18 mouse cellular contexts compared by ENCODE assay signal in the genomic region with DNA sequence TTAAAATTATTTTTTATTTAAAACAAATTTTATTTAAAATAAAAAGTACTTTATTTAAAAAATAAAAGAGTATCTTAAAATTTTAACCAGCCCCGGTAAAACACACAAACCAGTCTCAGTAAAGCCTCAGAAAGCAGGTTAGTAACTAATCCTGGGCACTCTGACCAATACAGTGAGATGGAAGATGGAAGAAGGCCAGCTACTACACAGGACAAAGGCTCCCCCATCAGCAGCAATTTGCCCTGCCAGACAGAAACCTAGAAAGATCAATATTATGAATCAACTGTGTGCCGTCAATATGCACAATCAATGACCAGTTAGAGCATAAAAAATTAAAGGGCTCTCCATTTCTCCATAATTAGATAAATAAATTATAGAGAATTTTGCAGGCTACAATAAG. TPM values are rescaled to one million over a fixed set of nuclear protein-coding genes. Genes with fewer than 3 reads are reported as not detected.
"Had no signal": no experiment of that assay in that cellular context is flagged by ENCODE, and none has a peak within 500 bp of the region (broad histone marks: within the 10 kb centered on the region; RNA-seq: fewer than 3 reads in every experiment).

No protein-coding gene starts in this region.

- H3K4me3 ChIP-seq: lung, embryonic 15.5 days; megakaryocyte, embryonic 14.5 days; midbrain, embryonic 13.5 days; midbrain, embryonic 15.5 days; neural tube, embryonic 12.5 days; stomach, embryonic 15.5 days had no signal

- H3K9ac ChIP-seq: liver, postnatal 0 days; lung, embryonic 15.5 days; midbrain, embryonic 13.5 days; midbrain, embryonic 15.5 days; neural tube, embryonic 12.5 days; stomach, embryonic 15.5 days had no signal

- ATAC-seq: liver, postnatal 0 days; lung, postnatal 0 days; midbrain, embryonic 13.5 days; midbrain, embryonic 15.5 days had no signal

- H3K4me2 ChIP-seq: lung, embryonic 15.5 days; midbrain, embryonic 13.5 days; midbrain, embryonic 15.5 days; neural tube, embryonic 12.5 days; stomach, embryonic 15.5 days had no signal

- H3K4me1 ChIP-seq: lung, embryonic 15.5 days; megakaryocyte, embryonic 14.5 days; midbrain, embryonic 13.5 days; midbrain, embryonic 15.5 days; neural tube, embryonic 12.5 days; stomach, embryonic 15.5 days had no signal

- DNase-seq: liver, postnatal 0 days; lung, adult 2 months; lung, postnatal 14 days; lung, postnatal 36 days; right cerebral cortex, postnatal 14 days; thymus, adult 2 months; thymus, postnatal 25 days; thymus, postnatal 4 days had no signal

- H3K36me3 ChIP-seq: lung, embryonic 15.5 days; midbrain, embryonic 13.5 days; midbrain, embryonic 15.5 days; neural tube, embryonic 12.5 days; stomach, embryonic 15.5 days had no signal

- H3K9me3 ChIP-seq: lung, embryonic 15.5 days; megakaryocyte, embryonic 14.5 days; midbrain, embryonic 13.5 days; midbrain, embryonic 15.5 days; neural tube, embryonic 12.5 days; stomach, embryonic 15.5 days had no signal

- H3K27ac ChIP-seq: lung, embryonic 15.5 days; macrophage; midbrain, embryonic 13.5 days; midbrain, embryonic 15.5 days; neural tube, embryonic 12.5 days; stomach, embryonic 15.5 days; stomach, postnatal 0 days had no signal

- H3K27me3 ChIP-seq: lung, embryonic 15.5 days; megakaryocyte, embryonic 14.5 days; midbrain, embryonic 13.5 days; midbrain, embryonic 15.5 days; neural tube, embryonic 12.5 days; stomach, embryonic 15.5 days had no signal

RNA-seq across cellular contexts. Expression of a gene that starts 9.9 kb away (rescaled TPM):
- total RNA-seq: monocyte, adult 5-6 weeks had no signal
- polyA plus RNA-seq: macrophage had no signal
